Mouse (Mus musculus): ENCODE measurements around the gene Nudcd3. TPM values are rescaled to one million over a fixed set of nuclear protein-coding genes. Genes with fewer than 3 reads are reported as not detected.
"Not testable (repeated sequence)": the region's sequence is repeated elsewhere in the genome, so short reads cannot be mapped to it uniquely, and the experiment has no call there.

The Nudcd3 gene
- polyA plus RNA-seq, 1 experiment from 2014 or later: 26.1 TPM

DNA sequence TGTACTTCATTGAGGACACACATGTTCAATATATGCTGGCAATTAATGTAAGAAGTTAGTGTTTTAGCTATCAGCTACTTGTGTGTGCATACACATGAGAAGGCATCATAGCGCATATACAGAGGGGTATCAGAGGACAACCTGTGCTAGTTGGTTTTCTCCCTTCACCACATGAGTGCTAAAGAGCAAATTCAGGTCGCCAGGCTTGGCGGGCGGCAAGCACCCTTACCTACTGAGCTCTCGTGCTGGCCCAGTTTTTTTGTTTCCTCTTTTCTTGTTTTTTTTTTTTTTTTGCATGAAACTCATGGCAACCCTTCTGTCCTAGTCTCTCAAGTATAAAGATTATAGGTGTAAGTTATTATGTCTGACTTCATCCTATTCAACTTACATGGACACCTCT, 77.6 kb downstream of the Nudcd3 start:
- WGBS (ENCODE audit: missing documents): 93% methylated on average over 5 of the region's 5 CpGs
- Histone ChIP-seq H3K27ac (no peak overlapping the region), H3K36me3 (ENCODE audit: inconsistent target) (peaks cover 24% of the 10 kb centered on the region; the same call in 1 of the 2 replicates), H3K4me3 (ENCODE audit: inconsistent target) (no peak overlapping the region), H3K79me2 (ENCODE audit: inconsistent target) (no peaks in the 10 kb centered on the region)

GRCm38 (mm10) chr11:6120596-6120995, 79.6 kb downstream of the Nudcd3 start:
- WGBS (ENCODE audit: missing documents): 89% methylated on average over 11 of the region's 11 CpGs

GRCm38 (mm10) chr11:6120001-6120400, 80.2 kb downstream of the Nudcd3 start:
- Histone ChIP-seq H3K79me2 (ENCODE audit: inconsistent target) (no peaks in the 10 kb centered on the region), H3K36me3 (ENCODE audit: inconsistent target) (peaks cover 24% of the 10 kb centered on the region; the same call in 1 of the 2 replicates), H3K27ac (no peak overlapping the region), H3K4me3 (ENCODE audit: inconsistent target) (no peak overlapping the region)
- 94% methylated on average over 6 of the region's 6 CpGs for WGBS (ENCODE audit: missing documents)

More at GRCm38 (mm10) chr11:6120596-6120995, 79.6 kb downstream of the Nudcd3 start:
- Histone ChIP-seq H3K79me2 (ENCODE audit: inconsistent target) (no peaks in the 10 kb centered on the region), H3K4me3 (ENCODE audit: inconsistent target) (no peak overlapping the region), H3K36me3 (ENCODE audit: inconsistent target) (peaks cover 24% of the 10 kb centered on the region; the same call in 1 of the 2 replicates), H3K27ac (no peak overlapping the region)

GRCm38 (mm10) chr11:6119312-6119711, 80.9 kb downstream of the Nudcd3 start:
- Histone ChIP-seq H3K79me2 (ENCODE audit: inconsistent target) (no peaks in the 10 kb centered on the region), H3K4me3 (ENCODE audit: inconsistent target) (no peak overlapping the region), H3K27ac (no peak overlapping the region), H3K36me3 (ENCODE audit: inconsistent target) (peaks cover 24% of the 10 kb centered on the region; the same call in 1 of the 2 replicates)
- 93% methylated on average over 11 of the region's 11 CpGs for WGBS (ENCODE audit: missing documents)

DNA sequence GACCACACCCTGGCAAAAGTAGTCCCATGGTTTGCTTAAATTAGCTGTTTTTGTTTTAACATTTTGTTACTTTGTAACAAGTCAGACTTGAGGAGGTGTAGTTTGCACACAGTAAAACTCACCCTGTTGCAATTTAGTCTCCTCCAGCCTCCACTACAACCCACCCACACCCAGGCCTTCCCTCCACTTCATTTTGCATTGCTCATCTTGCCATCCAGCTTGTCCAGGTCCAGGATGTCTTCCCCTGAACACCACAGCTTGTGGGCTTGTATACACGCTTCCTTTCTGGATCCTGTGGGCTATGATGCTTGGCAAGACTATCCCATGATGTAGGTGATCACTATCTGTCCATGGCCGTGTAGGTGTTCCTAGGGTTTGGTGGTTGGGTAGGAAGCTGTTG, 82.3 kb downstream of the Nudcd3 start:
- peaks cover 33% of the 10 kb centered on the region; the same call in 1 of the 2 replicates for H3K36me3 ChIP-seq (ENCODE audit: inconsistent target)
- H3K79me2 ChIP-seq (ENCODE audit: inconsistent target): no peaks in the 10 kb centered on the region
- WGBS (ENCODE audit: missing documents): 86% methylated on average over 2 of the region's 2 CpGs
- H3K27ac ChIP-seq: no peak overlapping the region
- no peak overlapping the region for H3K4me3 ChIP-seq (ENCODE audit: inconsistent target)

GRCm38 (mm10) chr11:6111734-6112484, 88.3 kb downstream of the Nudcd3 start:
- Histone ChIP-seq H3K27ac (no peak overlapping the region), H3K79me2 (ENCODE audit: inconsistent target) (no peaks in the 10 kb centered on the region), H3K4me3 (ENCODE audit: inconsistent target) (no peak overlapping the region), H3K36me3 (ENCODE audit: inconsistent target) (peaks cover 54% of the 10 kb centered on the region)
- 94% methylated on average over 5 of the region's 5 CpGs for WGBS (ENCODE audit: missing documents)

DNA sequence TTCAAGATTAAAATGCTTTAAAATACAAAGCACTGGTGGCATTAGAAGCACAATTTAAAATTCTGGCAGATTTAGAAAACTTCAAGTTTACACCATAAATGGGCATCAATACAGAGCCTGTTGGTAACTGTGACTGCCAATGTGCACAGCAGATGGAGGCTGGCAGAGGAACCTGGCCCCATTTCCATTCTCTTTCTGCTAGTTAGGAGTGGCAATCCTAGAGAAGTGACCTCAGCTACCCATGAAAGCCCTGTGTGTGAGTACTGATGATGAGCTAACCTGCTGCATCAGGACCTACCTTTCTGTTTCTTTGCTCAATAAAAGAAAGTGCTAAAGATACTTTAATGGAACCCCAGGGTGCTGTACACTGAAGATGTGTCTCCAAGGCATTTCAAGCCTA, 90.2 kb downstream of the Nudcd3 start:
- no peak overlapping the region for H3K27ac ChIP-seq
- H3K36me3 ChIP-seq (ENCODE audit: inconsistent target): peaks cover 62% of the 10 kb centered on the region
- H3K79me2 ChIP-seq (ENCODE audit: inconsistent target): no peaks in the 10 kb centered on the region
- no peak overlapping the region for H3K4me3 ChIP-seq (ENCODE audit: inconsistent target)

GRCm38 (mm10) chr11:6108296-6108695, 91.9 kb downstream of the Nudcd3 start:
- WGBS (ENCODE audit: missing documents): 94% methylated on average over 5 of the region's 5 CpGs
- H3K4me3 ChIP-seq (ENCODE audit: inconsistent target): no peak overlapping the region
- peaks cover 57% of the 10 kb centered on the region for H3K36me3 ChIP-seq (ENCODE audit: inconsistent target)
- H3K79me2 ChIP-seq (ENCODE audit: inconsistent target): no peaks in the 10 kb centered on the region
- no peak overlapping the region for H3K27ac ChIP-seq

GRCm38 (mm10) chr11:6107722-6108121, 92.5 kb downstream of the Nudcd3 start:
- 87% methylated on average over 3 of the region's 3 CpGs for WGBS (ENCODE audit: missing documents)
- H3K27ac ChIP-seq: no peak overlapping the region
- H3K4me3 ChIP-seq (ENCODE audit: inconsistent target): no peak overlapping the region
- H3K36me3 ChIP-seq (ENCODE audit: inconsistent target): peaks cover 51% of the 10 kb centered on the region
- H3K79me2 ChIP-seq (ENCODE audit: inconsistent target): no peaks in the 10 kb centered on the region

DNA sequence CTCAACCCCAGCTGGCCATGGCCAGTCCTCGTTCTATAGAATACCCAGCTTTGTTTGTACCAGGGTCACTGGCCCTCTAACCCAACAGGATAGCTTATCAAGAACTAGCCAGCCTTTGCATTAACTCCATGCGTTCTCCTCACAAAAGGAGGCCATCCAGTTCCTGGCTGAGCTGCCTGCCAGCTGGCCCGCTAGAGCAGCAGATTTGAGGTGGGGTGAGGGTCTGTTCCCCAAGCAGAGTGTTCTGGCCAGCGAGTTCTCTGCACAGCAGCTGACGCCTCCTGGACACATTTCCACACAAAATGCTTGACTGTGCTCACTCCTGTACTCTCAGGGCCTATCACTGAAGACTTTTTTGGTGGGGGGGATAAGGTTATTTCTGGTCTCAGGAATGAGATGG, 95.5 kb downstream of the Nudcd3 start:
- H3K27ac ChIP-seq: no peak overlapping the region
- 90% methylated on average over 5 of the region's 5 CpGs for WGBS (ENCODE audit: missing documents)
- peaks cover 29% of the 10 kb centered on the region; the same call in 1 of the 2 replicates for H3K36me3 ChIP-seq (ENCODE audit: inconsistent target)
- no peaks in the 10 kb centered on the region for H3K79me2 ChIP-seq (ENCODE audit: inconsistent target)
- H3K4me3 ChIP-seq (ENCODE audit: inconsistent target): no peak overlapping the region

DNA sequence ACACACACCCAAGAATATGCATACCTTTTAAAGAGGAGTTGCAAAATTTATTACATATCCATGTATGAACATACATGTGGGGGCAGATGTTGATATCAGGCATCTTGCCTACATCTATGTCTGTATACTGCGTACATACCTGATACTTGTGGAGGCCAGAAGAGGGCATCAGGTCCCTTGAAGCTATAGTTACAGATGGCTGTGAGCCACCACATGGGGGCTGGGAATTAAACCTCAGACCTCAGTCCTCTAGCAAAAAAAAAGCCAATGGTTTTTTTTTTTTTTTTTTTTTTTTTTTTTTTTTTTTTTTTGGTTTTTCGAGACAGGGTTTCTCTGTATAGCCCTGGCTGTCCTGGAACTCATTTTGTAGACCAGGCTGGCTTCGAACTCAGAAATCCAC, 103.6 kb downstream of the Nudcd3 start:
- not testable (repeated sequence) for H3K27ac ChIP-seq; H3K36me3 ChIP-seq (ENCODE audit: inconsistent target); H3K4me3 ChIP-seq (ENCODE audit: inconsistent target); H3K79me2 ChIP-seq (ENCODE audit: inconsistent target)
- 100% methylated on average over 1 of the region's 3 CpGs for WGBS (ENCODE audit: missing documents)

DNA sequence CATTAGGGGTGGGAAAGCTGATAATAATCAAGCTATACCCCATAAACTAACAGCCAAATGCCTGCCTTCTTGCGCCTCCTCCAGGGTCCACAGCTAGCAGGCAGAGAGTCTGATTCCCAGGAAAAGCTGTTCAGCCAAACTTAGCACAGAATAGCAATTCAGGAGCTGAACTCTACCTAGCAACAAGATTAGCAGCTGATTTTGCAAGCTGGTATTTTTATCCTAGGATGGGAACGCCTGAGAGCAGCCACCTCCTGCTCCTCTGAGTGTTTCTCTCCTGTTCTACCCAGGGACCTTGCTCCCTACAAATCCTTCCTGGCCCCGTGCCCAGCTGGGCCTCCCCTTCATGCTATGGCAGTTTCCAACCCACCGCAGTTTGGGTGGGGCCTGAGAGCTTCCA, 113.2 kb downstream of the Nudcd3 start:
- WGBS (ENCODE audit: missing documents): 93% methylated on average over 4 of the region's 4 CpGs
- Histone ChIP-seq H3K79me2 (ENCODE audit: inconsistent target) (no peaks in the 10 kb centered on the region), H3K36me3 (ENCODE audit: inconsistent target) (no peaks in the 10 kb centered on the region), H3K27ac (no peak overlapping the region), H3K4me3 (ENCODE audit: inconsistent target) (no peak overlapping the region)

DNA sequence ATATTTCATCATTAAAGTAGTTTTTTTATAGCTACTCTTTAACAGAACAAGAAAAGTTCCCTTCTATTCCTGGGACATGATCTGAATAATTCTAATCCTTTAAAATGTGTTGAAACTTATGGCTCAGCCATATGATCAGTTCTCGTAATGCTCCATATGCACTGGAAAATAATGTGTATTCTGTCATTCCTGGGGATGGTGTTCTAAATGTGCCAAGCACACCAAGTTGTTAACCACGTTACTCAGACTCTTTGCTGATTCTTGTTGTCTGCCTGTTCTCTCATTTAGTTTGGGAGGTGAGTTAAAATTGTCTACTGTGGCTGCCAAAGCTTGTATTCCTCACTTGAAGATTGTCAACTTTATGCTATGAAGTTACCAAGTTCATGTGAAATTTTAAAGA, 121.5 kb downstream of the Nudcd3 start:
- no peaks in the 10 kb centered on the region for H3K79me2 ChIP-seq (ENCODE audit: inconsistent target)
- no peak overlapping the region for H3K27ac ChIP-seq
- H3K4me3 ChIP-seq (ENCODE audit: inconsistent target): no peak overlapping the region
- 96% methylated on average over 2 of the region's 2 CpGs for WGBS (ENCODE audit: missing documents)
- H3K36me3 ChIP-seq (ENCODE audit: inconsistent target): no peaks in the 10 kb centered on the region

DNA sequence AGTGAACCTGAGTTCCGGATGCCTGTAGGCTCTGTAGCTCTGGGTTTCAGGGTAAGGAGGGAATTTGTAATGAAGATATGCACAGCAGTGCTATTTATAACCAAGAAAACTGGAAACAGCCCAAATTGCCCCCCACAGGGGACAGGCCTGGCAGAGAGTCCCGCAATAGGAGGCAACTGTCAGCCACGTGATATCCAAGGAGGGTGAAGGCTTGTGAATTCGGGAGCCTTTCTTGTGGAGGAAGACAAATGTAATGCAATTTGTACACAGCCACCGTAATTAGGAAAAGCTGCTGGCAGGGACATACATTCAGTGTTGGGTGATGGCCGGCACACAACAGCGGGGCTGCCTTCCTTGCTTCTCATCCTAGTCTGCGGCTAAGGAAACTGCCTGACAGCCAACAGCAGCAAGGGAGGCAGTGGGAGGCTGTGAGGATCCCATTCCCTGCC, 124.6 kb downstream of the Nudcd3 start:
- Histone ChIP-seq H3K36me3 (ENCODE audit: inconsistent target) (no peaks in the 10 kb centered on the region), H3K27ac (no peak overlapping the region), H3K79me2 (ENCODE audit: inconsistent target) (no peaks in the 10 kb centered on the region), H3K4me3 (ENCODE audit: inconsistent target) (no peak overlapping the region)
- WGBS (ENCODE audit: missing documents): 93% methylated on average over 8 of the region's 8 CpGs

DNA sequence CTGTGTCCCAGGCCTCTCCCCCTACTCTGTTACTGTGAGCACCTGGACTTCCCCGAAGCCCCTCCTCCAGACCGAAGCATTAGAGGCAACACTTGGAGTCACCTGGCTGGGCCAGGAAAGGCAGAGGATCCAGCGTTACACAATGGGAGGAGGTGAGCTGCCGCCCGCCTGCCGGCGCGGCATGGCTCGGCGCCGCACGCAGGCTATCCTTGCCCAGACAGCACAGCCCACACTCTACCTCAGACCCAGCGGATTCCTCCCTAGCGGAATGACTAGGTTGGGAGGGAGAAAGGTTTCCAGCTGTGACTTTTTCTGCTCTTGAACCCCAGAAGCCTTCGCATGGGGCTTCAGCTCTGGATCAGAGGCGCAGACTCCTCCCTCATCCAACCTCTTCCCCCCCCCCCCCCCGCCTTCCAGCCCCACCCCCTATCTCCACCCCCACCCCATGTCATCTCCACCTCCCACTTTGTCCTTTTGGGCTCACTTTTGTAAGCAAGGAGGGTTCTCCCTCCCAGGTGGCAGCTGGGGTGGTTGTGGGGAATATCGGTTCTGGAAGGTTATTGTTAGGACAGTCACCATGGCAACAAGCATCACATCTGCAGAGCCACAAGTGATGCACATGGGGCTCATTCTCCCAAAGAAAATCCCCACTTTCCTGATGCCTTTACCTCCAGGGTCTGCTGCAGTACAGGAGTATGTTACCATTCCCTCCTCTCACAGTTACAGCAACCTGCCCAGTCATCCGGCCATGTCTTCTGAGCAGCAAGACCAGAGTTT, 131.8 kb downstream of the Nudcd3 start:
- Histone ChIP-seq H3K79me2 (ENCODE audit: inconsistent target) (no peaks in the 10 kb centered on the region), H3K4me3 (ENCODE audit: inconsistent target) (no peak overlapping the region), H3K27ac (no peak overlapping the region), H3K36me3 (ENCODE audit: inconsistent target) (no peaks in the 10 kb centered on the region)
- WGBS (ENCODE audit: missing documents): 32% methylated on average over 10 of the region's 19 CpGs

Measured in macrophage (primary cell).